Comparison of ENCODE assay signal across 8 mouse cellular contexts in genomic region chr5:134311894-134312411, GRCm38 (mm10). TPM values are rescaled to one million over a fixed set of nuclear protein-coding genes. Genes with fewer than 3 reads are reported as not detected.
DNase-seq lines count a peak whose midpoint lies in the region; ATAC-seq and TF ChIP-seq lines count a peak whose summit lies in the region.

No protein-coding gene starts in this region.

- H3K9ac ChIP-seq in CH12.LX (ENCODE audit: insufficient read depth, low read depth) = peak overlapping the region; percentile 21; the same call in 1 of the 2 replicates
- H3K9ac ChIP-seq in liver, embryonic 12.5 days = peak overlapping the region; percentile 41; the same call in 1 of the 2 replicates

- DNase-seq in adrenal gland, postnatal 14 days = peak; percentile 49
- DNase-seq in adrenal gland, postnatal 25 days = no peak
- DNase-seq in CH12.LX (ENCODE audit: extremely low read depth) = peak; percentile 62
- no peak for DNase-seq in hindbrain, embryonic 10.5 days (ENCODE audit: low spot score)
- no peak for DNase-seq in urinary bladder, postnatal 4 days (ENCODE audit: low spot score in 2 of 2)
- DNase-seq in thymus, postnatal 4 days = no peak
- no peak for DNase-seq in right cerebral cortex, postnatal 10 days (ENCODE audit: low spot score in 2 of 2)

- peaks cover 2% of the 10 kb centered on the region for H3K27me3 ChIP-seq in CH12.LX (replicated peaks)
- H3K27me3 ChIP-seq in hindbrain, embryonic 10.5 days (ENCODE audit: insufficient read depth, poor library complexity, severe bottlenecking) = no peaks in the 10 kb centered on the region
- no peaks in the 10 kb centered on the region for H3K27me3 ChIP-seq in liver, embryonic 12.5 days (replicated peaks)

- no peak for TF ChIP-seq RAD21 in CH12.LX (IDR thresholded peaks at IDR 0.05; ENCODE audit: low read depth, low read length)

- H3K4me1 ChIP-seq in CH12.LX (ENCODE audit: control insufficient read depth in 1 of 2, insufficient read depth in 2 of 2) = peaks cover 6 to 34% of the 10 kb centered on the region in 2 experiments; a peak in 3 of 4 replicates
- peaks cover 42% of the 10 kb centered on the region for H3K4me1 ChIP-seq in hindbrain, embryonic 10.5 days (replicated peaks)
- peaks cover 34% of the 10 kb centered on the region for H3K4me1 ChIP-seq in liver, embryonic 12.5 days

- WGBS in hindbrain, embryonic 10.5 days = 83% methylated on average over 6 of the region's 6 CpGs
- 86% methylated on average over 6 of the region's 6 CpGs for WGBS in liver, embryonic 12.5 days (ENCODE audit: insufficient replicate concordance)

- H3K4me3 ChIP-seq in CH12.LX (replicated peaks in 1 of 3; ENCODE audit: low read depth in 2 of 3, low read length in 2 of 3, poor library complexity in 1 of 3) = peak overlapping the region in 2 of 3 experiments; percentile 21 to 78
- H3K4me3 ChIP-seq in hindbrain, embryonic 10.5 days = peak overlapping the region; percentile 91
- H3K4me3 ChIP-seq in liver, embryonic 12.5 days = peak overlapping the region; percentile 91

- H3K9me3 ChIP-seq in CH12.LX (replicated peaks; ENCODE audit: low read length) = no peaks in the 10 kb centered on the region
- 0 out of 2 replicates have a peak, but pooled peaks cover 4% of the 10 kb centered on the region for H3K9me3 ChIP-seq in hindbrain, embryonic 10.5 days
- H3K9me3 ChIP-seq in liver, embryonic 12.5 days (replicated peaks) = no peaks in the 10 kb centered on the region

- peak overlapping the region; percentile 78 for H3K4me2 ChIP-seq in CH12.LX (ENCODE audit: insufficient read depth, low read depth, poor library complexity, severe bottlenecking)
- H3K4me2 ChIP-seq in liver, embryonic 12.5 days = peak overlapping the region; percentile 98

- peaks cover 48% of the 10 kb centered on the region for H3K79me2 ChIP-seq in CH12.LX (replicated peaks; ENCODE audit: control insufficient read depth, extremely low read depth, insufficient read depth, poor library complexity, severe bottlenecking)

- no peak overlapping the region for H3K27ac ChIP-seq in CH12.LX (ENCODE audit: insufficient read depth, low read depth)
- H3K27ac ChIP-seq in hindbrain, embryonic 10.5 days = peak overlapping the region; percentile 100
- peak overlapping the region; percentile 45 for H3K27ac ChIP-seq in liver, embryonic 12.5 days

- in situ Hi-C loops in CH12.LX (cut with MboI; ENCODE audit: low pct_ligation_motif_present, low pct_unique_long_range_greater_than_20kb, low sequenced_read_pairs) = no loop called here

- no peak for TF ChIP-seq CTCF in CH12.LX (conservative IDR thresholded peaks at IDR 0.05 in 1 of 2, IDR thresholded peaks at IDR 0.05 in 1 of 2; ENCODE audit: low read depth in 2 of 2, low read length in 2 of 2)

- TF ChIP-seq EP300 in CH12.LX (IDR thresholded peaks at IDR 0.05; ENCODE audit: low read length) = no peak

- no peak for ATAC-seq in liver, embryonic 12.5 days

- no peak for TF ChIP-seq POLR2A in CH12.LX (IDR thresholded peaks at IDR 0.05; ENCODE audit: low read depth, low read length)

- H3K36me3 ChIP-seq in CH12.LX (replicated peaks in 1 of 2; ENCODE audit: control insufficient read depth in 1 of 2, insufficient read depth in 1 of 2, low read length in 1 of 2) = peaks cover 9 to 43% of the 10 kb centered on the region in 2 experiments
- peaks cover 50% of the 10 kb centered on the region for H3K36me3 ChIP-seq in hindbrain, embryonic 10.5 days
- H3K36me3 ChIP-seq in liver, embryonic 12.5 days = peaks cover 48% of the 10 kb centered on the region

- dilution Hi-C loops in CH12.LX (cut with MboI; ENCODE audit: extremely low pct_ligation_motif_present, extremely low pct_unique_long_range_greater_than_20kb, low sequenced_read_pairs) = no loop called here

TF ChIP-seq in CH12.LX, 34 proteins besides CTCF, POLR2A, EP300 and RAD21:
- TF ChIP-seq ZNF384 (IDR thresholded peaks at IDR 0.05; ENCODE audit: low read depth, low read length) (peak; percentile 68; the same call in 1 of the 2 replicates), ZMIZ1 (IDR thresholded peaks at IDR 0.05; ENCODE audit: low read depth, low read length) (no peak), ZC3H11A (IDR thresholded peaks at IDR 0.05; ENCODE audit: low read depth, low read length) (no peak), JUN (IDR thresholded peaks at IDR 0.05; ENCODE audit: insufficient read depth, low read depth, low read length) (no peak), TCF12 (IDR thresholded peaks at IDR 0.05; ENCODE audit: low read depth, low read length) (peak; percentile 42; the same call in 1 of the 2 replicates), SIN3A (IDR thresholded peaks at IDR 0.05; ENCODE audit: low read length) (no peak), HCFC1 (IDR thresholded peaks at IDR 0.05; ENCODE audit: low read depth, low read length) (no peak), USF2 (conservative IDR thresholded peaks at IDR 0.05; ENCODE audit: low read depth, low read length) (no peak), RCOR1 (conservative IDR thresholded peaks at IDR 0.05; ENCODE audit: low read depth, low read length) (no peak), UBTF (IDR thresholded peaks at IDR 0.05; ENCODE audit: low read depth, low read length) (no peak), CHD1 (IDR thresholded peaks at IDR 0.05; ENCODE audit: low read depth, low read length) (no peak), KAT2A (IDR thresholded peaks at IDR 0.05; ENCODE audit: insufficient replicate concordance, low read length) (no peak), MAX (IDR thresholded peaks at IDR 0.05; ENCODE audit: low read length) (no peak), NRF1 (IDR thresholded peaks at IDR 0.05; ENCODE audit: low read depth, low read length) (no peak), MAZ (IDR thresholded peaks at IDR 0.05; ENCODE audit: low read depth, low read length) (no peak), PAX5 (IDR thresholded peaks at IDR 0.05; ENCODE audit: low read length) (no peak), POLR2AphosphoS2 (IDR thresholded peaks at IDR 0.05; ENCODE audit: low read depth, low read length) (no peak), ETS1 (conservative IDR thresholded peaks at IDR 0.05; ENCODE audit: low read depth, low read length) (0 out of 2 replicates have a peak, but pooled peaks have one; percentile 15), TBP (conservative IDR thresholded peaks at IDR 0.05; ENCODE audit: low read depth, low read length) (no peak), E2F4 (IDR thresholded peaks at IDR 0.05; ENCODE audit: insufficient replicate concordance, low read depth, low read length) (no peak), JUND (conservative IDR thresholded peaks at IDR 0.05; ENCODE audit: low read depth, low read length) (no peak), SMC3 (IDR thresholded peaks at IDR 0.05; ENCODE audit: low read depth, low read length) (no peak), BHLHE40 (IDR thresholded peaks at IDR 0.05; ENCODE audit: low read depth, low read length) (no peak)

RNA-seq across cellular contexts. Expression of gene Gtf2i, which starts 2.6 kb away (rescaled TPM):
- total RNA-seq in adrenal gland, postnatal 14 days (2021) = 231 and 237 TPM in 2 replicates
- total RNA-seq in adrenal gland, postnatal 25 days (2021) = 236 and 293 TPM in 2 replicates
- 36.2 and 42.2 TPM in 2 replicates for total RNA-seq in CH12.LX (2012; rRNA removed)
- 24.5 and 28.4 TPM in 2 replicates for total RNA-seq in CH12.LX (2014; rRNA removed)
- polyA plus RNA-seq in CH12.LX (2012; ENCODE audit: insufficient read length, low read depth) = 58.9 and 60.9 TPM in 2 replicates
- 180 and 189 TPM in 2 replicates for polyA plus RNA-seq in hindbrain, embryonic 10.5 days (2016; fragmentation: Nextera tagmentation; extraction: Ambion mirVana)
- polyA plus RNA-seq in liver, embryonic 12.5 days (2016; fragmentation: Nextera tagmentation; extraction: Ambion mirVana) = 65.4 and 65.6 TPM in 2 replicates

Comparison
In these comparisons a context has a peak if more than half of its experiments do, and no peak if none do; other contexts are left out.
1. DNase-seq: peak in adrenal gland, postnatal 14 days (single experiment) and CH12.LX (single experiment); none in adrenal gland, postnatal 25 days (single experiment), hindbrain, embryonic 10.5 days (single experiment), urinary bladder, postnatal 4 days (0 of 2), thymus, postnatal 4 days (single experiment) and right cerebral cortex, postnatal 10 days (0 of 2).
2. Peak in every context shown above with its lines, with median percentiles within 50 percentile points of each other: H3K4me3 ChIP-seq.